Mouse (Mus musculus): Measurements from ENCODE around the gene Cox11. TPM values are rescaled to one million over a fixed set of nuclear protein-coding genes. Genes with fewer than 3 reads are reported as not detected.
A peak's percentile ranks its signal among the peaks of the same experiment; 100 is the strongest.

The Cox11 gene
- polyA plus RNA-seq (2012; rRNA removed): 33.7 and 34.9 TPM in 2 replicates
- polyA plus RNA-seq (2014; fragmentation: Nextera tagmentation; extraction: Ambion mirVana): 26.6 and 28.1 TPM in 2 replicates

DNA sequence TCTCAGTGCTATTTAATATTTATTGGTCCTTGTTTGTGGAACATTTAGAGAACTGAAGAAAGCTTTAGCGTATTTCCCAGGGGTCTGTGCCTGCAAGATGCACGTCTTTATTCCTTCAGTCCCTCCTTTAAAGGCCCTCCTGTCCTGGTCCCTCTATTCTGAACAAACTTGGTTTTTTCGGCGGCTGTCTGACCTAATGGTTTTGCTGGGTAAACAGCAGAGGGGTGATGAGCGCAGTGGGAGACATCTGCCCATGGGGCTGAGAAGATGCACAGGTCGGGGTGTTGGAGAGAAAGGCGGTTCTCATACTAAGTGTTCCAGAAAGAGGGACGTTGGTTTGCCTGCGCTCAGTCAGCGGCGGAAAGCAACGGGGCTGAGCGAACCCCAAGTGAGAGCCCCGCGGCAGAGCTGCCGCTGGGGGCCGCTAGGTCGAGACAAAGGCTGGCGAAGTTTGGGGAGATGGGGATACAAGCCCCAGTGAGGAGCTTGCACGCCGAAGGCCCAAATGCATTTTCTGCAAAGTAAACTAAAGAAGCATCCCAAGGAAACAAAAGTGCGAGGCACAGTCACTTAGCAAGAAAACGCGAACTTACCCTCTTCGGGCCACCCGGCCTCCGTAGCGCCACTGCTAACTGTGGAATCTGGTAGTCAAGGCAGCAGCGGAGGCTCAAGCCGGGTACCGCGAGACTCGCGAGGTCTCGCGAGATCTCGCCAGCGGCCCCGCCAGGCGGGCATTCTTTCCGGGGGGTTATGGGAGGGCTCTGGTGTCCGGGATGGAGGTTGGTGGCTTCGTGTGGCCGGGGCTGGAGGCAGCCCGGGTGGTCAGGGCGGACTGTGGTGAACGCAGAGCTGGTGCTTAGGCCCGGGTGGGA is at the start of gene Cox11, which contains the start of gene Stxbp4:
Gene Cox11 (plus strand): TSS at position 734 of the 872 bp plus-strand sequence.
Gene Stxbp4 (minus strand): TSS at position 645 of the 872 bp plus-strand sequence.
- TF ChIP-seq POLR2A (IDR thresholded peaks at IDR 0.05; ENCODE audit: borderline replicate concordance, extremely low read depth, insufficient read depth, insufficient read length): peak; percentile 80; the same call in 1 of the 2 replicates
- under 1% methylated on average over 46 of the region's 48 CpGs for WGBS
- Histone ChIP-seq H3K4me2 (replicated peaks; ENCODE audit: low read depth, low read length, severe bottlenecking) (peak within 1 kb of the TSS; percentile 72), H3K9me3 (ENCODE audit: control insufficient read depth, low read length) (no peaks in the 10 kb centered on the region), H3K27ac (replicated peaks; ENCODE audit: low read depth, low read length) (peak within 1 kb of the TSS; percentile 95), H3K36me3 (ENCODE audit: control insufficient read depth, insufficient read depth, low read length) (peaks cover 12% of the 10 kb centered on the region), H3K4me3 (replicated peaks; ENCODE audit: low read length) (peak within 1 kb of the TSS; percentile 97), H3K27me3 (ENCODE audit: control insufficient read depth, insufficient read depth, low read length) (no peaks in the 10 kb centered on the region), H3K4me1 (ENCODE audit: control insufficient read depth, insufficient read depth, low read length) (peaks cover 7% of the 10 kb centered on the region), H3K9ac (ENCODE audit: low read depth, low read length, severe bottlenecking) (peak within 1 kb of the TSS; percentile 96)
- peak; percentile 95 for DNase-seq (ENCODE audit: low spot score)
- ATAC-seq (ENCODE audit: low FRiP score, low read depth): peak; percentile 95

DNA sequence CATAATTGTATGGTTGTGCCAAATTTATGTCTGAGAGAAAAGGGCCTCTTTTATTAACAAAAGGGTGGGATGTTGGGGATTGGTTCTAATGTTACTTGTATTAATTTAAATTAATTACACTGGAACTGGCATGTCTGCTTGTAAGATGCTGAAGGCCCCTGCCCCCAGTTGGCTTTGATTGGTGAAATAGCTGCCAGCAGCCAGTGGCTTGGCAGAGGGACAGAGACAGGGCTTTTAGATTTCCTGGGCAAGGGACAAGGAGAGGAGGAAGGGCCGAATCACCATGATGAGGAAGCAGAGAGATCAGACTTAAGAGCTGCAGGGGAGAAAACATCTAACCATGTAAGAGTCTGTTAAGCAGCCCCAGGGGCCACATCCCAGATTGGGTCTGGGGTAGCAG is 47.0 kb upstream of the Cox11 start:
- H3K4me1 ChIP-seq (ENCODE audit: control insufficient read depth, insufficient read depth, low read length): no peaks in the 10 kb centered on the region
- no peak overlapping the region for H3K4me2 ChIP-seq (replicated peaks; ENCODE audit: low read depth, low read length, severe bottlenecking)
- ATAC-seq (ENCODE audit: low FRiP score, low read depth) (no peak), DNase-seq (ENCODE audit: low spot score) (no peak)
- WGBS: 90% methylated on average over 1 of the region's 1 CpGs
- no peak overlapping the region for H3K27ac ChIP-seq (replicated peaks; ENCODE audit: low read depth, low read length)
- no peaks in the 10 kb centered on the region for H3K27me3 ChIP-seq (ENCODE audit: control insufficient read depth, insufficient read depth, low read length)
- H3K36me3 ChIP-seq (ENCODE audit: control insufficient read depth, insufficient read depth, low read length): peaks cover 36% of the 10 kb centered on the region
- no peak overlapping the region for H3K9ac ChIP-seq (ENCODE audit: low read depth, low read length, severe bottlenecking)
- 0 out of 2 replicates have a peak, but pooled peaks cover 3% of the 10 kb centered on the region for H3K9me3 ChIP-seq (ENCODE audit: control insufficient read depth, low read length)
- no peak for TF ChIP-seq POLR2A (IDR thresholded peaks at IDR 0.05; ENCODE audit: borderline replicate concordance, extremely low read depth, insufficient read depth, insufficient read length)
- no peak overlapping the region for H3K4me3 ChIP-seq (replicated peaks; ENCODE audit: low read length)

DNA sequence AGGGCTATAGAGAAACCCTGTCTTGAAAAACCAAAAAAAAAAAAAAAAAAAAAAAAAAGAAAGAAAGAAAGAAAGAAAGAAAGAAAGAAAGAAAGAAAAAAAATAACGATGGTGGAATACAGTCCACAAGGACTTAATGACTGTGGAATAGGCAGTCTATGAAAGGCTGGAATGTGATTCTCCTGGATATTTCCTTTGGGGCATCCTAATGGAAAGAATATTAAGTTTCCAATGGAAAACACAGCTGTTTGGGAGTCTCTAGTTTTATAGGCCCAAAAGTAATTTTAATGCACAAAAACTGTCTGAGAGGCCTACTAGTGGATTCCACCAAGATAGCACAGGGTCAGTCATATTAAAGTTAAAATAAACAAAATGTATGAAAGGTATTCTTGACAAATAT is 42.1 kb upstream of the Cox11 start:
- peak; percentile 63 for DNase-seq (ENCODE audit: low spot score)

DNA sequence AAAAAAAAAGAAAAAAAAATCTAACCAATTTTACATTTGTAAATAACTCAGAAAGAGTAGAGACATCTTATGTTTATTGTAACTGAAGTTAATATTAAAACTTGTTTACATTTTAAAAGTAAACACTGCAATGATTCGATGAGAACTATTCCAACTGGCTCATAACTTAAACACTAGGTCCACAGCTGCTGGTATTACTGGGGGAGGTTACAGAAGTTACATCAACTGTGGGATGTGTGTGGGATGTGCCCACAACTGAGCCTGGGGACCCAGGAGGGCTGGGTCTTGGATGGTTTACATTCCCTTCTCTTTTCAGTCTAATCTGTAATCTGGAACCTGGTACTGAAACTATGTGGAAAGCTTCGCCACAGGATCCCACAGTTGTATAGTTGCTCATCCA is 34.9 kb upstream of the Cox11 start:
- Histone ChIP-seq H3K27ac (replicated peaks; ENCODE audit: low read depth, low read length) (no peak overlapping the region), H3K4me2 (replicated peaks; ENCODE audit: low read depth, low read length, severe bottlenecking) (no peak overlapping the region), H3K9ac (ENCODE audit: low read depth, low read length, severe bottlenecking) (no peak overlapping the region), H3K36me3 (ENCODE audit: control insufficient read depth, insufficient read depth, low read length) (peaks cover 35% of the 10 kb centered on the region), H3K27me3 (ENCODE audit: control insufficient read depth, insufficient read depth, low read length) (no peaks in the 10 kb centered on the region), H3K4me1 (ENCODE audit: control insufficient read depth, insufficient read depth, low read length) (no peaks in the 10 kb centered on the region), H3K4me3 (replicated peaks; ENCODE audit: low read length) (no peak overlapping the region), H3K9me3 (ENCODE audit: control insufficient read depth, low read length) (no peaks in the 10 kb centered on the region)
- no peak for DNase-seq (ENCODE audit: low spot score)
- WGBS: 95% methylated on average over 2 of the region's 2 CpGs
- no peak for TF ChIP-seq POLR2A (IDR thresholded peaks at IDR 0.05; ENCODE audit: borderline replicate concordance, extremely low read depth, insufficient read depth, insufficient read length)
- ATAC-seq (ENCODE audit: low FRiP score, low read depth): no peak

More for the DNA sequence above, 42.1 kb upstream of the Cox11 start:
- Histone ChIP-seq H3K27me3 (ENCODE audit: control insufficient read depth, insufficient read depth, low read length) (no peaks in the 10 kb centered on the region), H3K4me3 (replicated peaks; ENCODE audit: low read length) (no peak overlapping the region), H3K4me2 (replicated peaks; ENCODE audit: low read depth, low read length, severe bottlenecking) (no peak overlapping the region), H3K27ac (replicated peaks; ENCODE audit: low read depth, low read length) (no peak overlapping the region), H3K9ac (ENCODE audit: low read depth, low read length, severe bottlenecking) (no peak overlapping the region), H3K9me3 (ENCODE audit: control insufficient read depth, low read length) (no peaks in the 10 kb centered on the region), H3K4me1 (ENCODE audit: control insufficient read depth, insufficient read depth, low read length) (no peaks in the 10 kb centered on the region), H3K36me3 (ENCODE audit: control insufficient read depth, insufficient read depth, low read length) (peaks cover 31% of the 10 kb centered on the region)
- ATAC-seq (ENCODE audit: low FRiP score, low read depth): peak; percentile 62; the same call in 1 of the 2 replicates
- WGBS: 60% methylated on average over 1 of the region's 1 CpGs
- TF ChIP-seq POLR2A (IDR thresholded peaks at IDR 0.05; ENCODE audit: borderline replicate concordance, extremely low read depth, insufficient read depth, insufficient read length): no peak

DNA sequence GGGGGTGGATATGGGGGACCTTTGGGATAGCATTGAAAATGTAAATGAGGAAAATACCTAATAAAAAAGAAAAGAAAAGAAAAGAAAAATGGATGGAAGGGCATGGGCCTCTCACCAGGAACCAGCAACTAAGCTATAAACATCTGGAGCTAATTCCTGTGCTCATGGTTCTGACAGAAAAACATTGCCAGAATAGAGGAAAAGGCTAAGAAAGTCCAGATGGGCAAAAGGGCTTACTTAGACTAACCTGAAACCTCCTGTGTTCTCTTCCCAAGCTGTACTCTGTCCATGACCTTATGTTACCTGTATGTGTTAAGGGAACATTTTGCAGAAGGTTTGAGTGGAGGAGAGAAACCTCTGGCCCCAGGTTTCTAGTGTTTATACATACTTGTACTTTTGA is 25.9 kb upstream of the Cox11 start:
- no peak overlapping the region for H3K9ac ChIP-seq (ENCODE audit: low read depth, low read length, severe bottlenecking)
- no peak overlapping the region for H3K4me2 ChIP-seq (replicated peaks; ENCODE audit: low read depth, low read length, severe bottlenecking)
- DNase-seq (ENCODE audit: low spot score) (no peak), ATAC-seq (ENCODE audit: low FRiP score, low read depth) (no peak)
- peaks cover 8% of the 10 kb centered on the region for H3K36me3 ChIP-seq (ENCODE audit: control insufficient read depth, insufficient read depth, low read length)
- H3K4me1 ChIP-seq (ENCODE audit: control insufficient read depth, insufficient read depth, low read length): no peaks in the 10 kb centered on the region
- H3K27me3 ChIP-seq (ENCODE audit: control insufficient read depth, insufficient read depth, low read length): no peaks in the 10 kb centered on the region
- no peaks in the 10 kb centered on the region for H3K9me3 ChIP-seq (ENCODE audit: control insufficient read depth, low read length)
- H3K4me3 ChIP-seq (replicated peaks; ENCODE audit: low read length): no peak overlapping the region
- TF ChIP-seq POLR2A (IDR thresholded peaks at IDR 0.05; ENCODE audit: borderline replicate concordance, extremely low read depth, insufficient read depth, insufficient read length): no peak
- no peak overlapping the region for H3K27ac ChIP-seq (replicated peaks; ENCODE audit: low read depth, low read length)

All from limb, embryonic 14.5 days (tissue).